Mouse (Mus musculus): ENCODE data around the gene Carmil3.

Gene Carmil3

DNA sequence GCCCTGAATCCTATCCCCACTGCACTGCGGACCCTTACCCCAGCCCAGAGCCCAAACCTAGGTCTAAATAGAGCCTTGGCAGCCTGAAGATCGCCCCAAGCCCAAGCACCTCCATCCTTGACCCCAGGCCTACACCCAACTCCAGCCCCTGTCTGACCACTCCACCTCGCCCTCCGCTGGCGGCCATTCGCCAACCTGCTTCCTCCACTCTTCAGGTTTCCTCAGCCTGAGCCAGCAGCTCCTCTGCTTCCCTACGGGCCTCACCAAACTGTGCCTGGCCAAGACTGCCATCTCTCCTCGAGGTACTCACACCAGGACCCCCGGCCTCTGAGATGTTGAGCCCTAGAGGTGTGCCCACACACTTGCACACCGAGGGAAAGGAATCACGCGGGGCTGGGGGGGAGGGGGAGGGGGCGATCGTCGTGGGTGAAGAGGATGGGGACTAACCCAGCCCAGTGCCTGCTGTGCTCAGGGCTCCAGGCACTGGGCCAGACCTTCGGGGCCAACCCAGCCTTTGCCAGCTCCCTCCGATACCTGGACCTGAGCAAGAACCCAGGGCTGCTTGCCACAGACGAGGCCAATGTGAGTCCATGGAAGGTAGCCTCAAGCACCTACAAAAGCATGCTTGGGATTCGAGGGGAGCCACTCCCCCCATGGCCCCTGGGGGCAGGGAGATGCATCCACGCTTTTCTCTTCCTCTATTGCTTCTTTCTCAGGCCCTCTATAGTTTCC is 5.2 kb downstream of the Carmil3 start:
- no peak for DNase-seq (ENCODE audit: low read depth, low spot score)

DNA sequence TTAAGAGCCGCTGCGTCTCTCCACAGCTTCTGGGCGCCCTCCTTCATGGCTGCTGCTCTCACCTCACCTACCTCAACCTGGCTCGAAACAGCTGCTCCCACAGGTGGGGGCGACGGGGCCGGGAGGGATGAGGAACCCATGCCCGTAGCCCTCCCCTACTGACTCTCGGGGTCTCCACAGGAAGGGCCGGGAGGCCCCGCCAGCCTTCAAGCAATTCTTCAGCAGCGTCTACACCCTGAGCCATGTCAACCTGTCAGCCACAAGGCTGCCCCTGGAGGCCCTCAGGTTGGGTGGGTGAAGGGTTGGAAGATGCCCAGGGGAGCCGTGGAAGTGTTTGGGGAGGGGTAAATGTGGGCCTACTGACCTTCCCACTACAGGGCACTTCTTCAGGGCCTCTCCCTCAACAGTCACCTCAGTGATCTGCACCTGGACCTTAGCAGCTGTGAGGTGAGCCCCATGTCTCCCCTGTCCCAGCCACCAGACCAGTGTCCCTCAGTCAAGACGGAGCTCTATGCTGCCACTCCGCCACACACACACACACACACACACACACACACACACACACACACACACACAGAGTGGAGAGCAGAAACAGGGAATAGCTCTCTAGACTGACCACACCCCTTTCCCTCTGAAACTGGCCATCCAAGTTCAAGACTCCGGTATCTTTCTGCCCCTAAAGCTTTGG is 6.5 kb downstream of the Carmil3 start:
- DNase-seq (ENCODE audit: low read depth, low spot score): no peak

DNA sequence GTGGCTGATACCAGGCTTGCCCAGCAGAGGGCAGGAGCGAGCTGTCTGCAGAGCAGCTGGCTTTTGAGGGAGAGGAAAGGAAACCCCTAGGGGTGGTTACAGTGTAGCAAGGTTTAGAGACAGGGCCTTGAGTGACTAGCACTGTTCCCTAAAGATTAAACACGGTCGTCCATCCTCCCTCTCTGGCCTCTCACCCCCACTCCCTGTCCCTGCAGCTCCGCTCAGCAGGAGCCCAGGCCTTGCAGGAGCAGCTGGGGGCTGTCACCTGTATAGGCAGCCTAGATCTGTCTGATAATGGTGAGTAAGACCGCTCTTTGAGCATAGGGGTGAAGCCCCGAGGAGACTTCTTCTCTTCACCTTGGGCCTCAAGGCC is 7.0 kb downstream of the Carmil3 start:
- peak; percentile 91 for DNase-seq (ENCODE audit: low read depth, low spot score)

DNA sequence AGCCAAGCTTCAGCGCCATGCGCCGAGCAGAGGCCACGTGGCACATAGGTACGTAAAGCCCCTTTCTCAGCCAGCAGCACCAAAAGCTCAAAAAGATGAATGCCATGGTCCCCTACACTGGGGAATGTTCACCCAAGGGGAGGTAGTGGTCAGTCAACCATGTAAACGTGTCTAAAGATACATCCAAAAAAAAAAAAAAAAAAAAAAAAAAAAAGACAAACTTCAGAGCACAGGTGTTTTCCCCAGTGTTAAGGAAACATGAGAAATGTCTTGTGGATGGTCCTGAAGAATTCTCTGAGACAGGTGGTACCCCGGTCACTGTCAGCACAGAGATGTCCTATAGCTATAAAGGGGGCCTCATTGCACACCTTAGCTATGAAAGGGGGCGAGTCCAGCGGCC is 15.2 kb downstream of the Carmil3 start:
- DNase-seq (ENCODE audit: low read depth, low spot score): no peak

DNA sequence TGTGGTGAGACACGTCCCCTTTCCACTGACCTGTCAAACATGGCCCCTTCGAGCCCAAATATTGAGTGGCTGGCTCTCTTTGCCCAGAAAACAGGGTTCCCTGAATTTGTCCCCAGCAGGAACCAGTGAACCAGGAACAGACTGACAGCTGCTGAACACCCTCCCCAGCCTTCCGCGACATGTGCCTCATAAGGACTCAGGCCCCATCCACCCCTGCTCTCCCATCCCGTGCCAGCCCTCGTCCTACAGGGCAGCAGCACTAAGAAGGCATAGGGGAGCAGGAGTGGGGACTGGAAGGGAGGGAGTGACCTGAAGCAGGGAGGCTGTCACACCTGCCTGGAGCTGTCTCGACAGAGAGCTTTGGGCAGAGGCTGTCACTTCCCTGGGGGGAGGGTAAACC is 17.4 kb downstream of the Carmil3 start:
- no peak for DNase-seq (ENCODE audit: low read depth, low spot score)

DNA sequence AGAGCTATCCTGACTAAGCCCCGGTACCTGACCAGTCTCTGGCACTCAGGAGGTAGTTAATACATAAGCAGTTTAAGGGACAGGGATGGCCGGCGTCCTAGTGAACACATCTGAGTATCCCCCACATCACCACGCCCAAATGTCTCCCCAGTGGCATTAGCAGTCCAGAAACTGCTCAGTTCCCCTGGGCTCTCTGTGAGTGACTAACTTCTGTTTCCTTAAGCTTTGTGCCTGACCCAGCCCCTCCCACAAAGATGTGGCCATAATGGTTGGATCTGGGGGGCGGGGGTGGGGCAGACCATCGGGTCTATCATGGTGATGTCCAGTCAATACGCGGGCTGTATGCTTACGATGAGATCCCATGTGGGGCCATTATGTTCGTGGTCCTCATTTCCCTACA is 19.1 kb downstream of the Carmil3 start:
- no peak for DNase-seq (ENCODE audit: low read depth, low spot score)

DNA sequence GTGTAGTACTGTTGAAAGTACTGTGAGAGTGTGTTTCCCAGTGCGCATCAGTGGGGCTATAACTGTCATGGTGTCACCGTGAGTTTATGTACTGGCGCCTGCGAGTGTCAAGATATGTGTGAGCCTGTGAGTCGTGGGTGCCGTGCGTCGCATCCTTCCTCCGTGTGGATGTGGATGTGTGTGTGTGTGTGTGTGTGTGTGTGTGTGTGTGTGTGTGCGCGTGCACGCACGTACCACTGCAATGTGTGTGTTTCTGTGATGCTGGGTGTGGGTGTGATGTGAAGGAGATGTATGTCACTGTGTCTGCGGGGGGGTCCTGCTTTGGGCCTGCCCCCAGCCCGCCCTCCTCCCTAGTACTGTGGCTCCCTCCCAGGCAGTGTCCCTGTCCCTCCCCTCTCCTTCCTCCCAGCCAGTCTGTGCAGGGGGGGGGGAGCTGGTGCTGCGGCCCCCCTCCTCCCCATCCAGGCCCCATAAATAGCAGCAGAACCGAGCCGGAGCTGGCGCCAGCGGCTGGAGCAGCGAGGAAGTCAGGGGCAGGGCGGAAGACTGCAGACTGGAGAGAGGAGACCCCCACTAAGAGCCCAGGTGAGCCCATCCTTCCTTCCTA is 19.8 kb downstream of the Carmil3 start, which contains the start of gene Cpne6:
TSS of gene Cpne6 (plus strand) at position 321 of the 607 bp plus-strand sequence.
- DNase-seq (ENCODE audit: low read depth, low spot score): no peak

DNA sequence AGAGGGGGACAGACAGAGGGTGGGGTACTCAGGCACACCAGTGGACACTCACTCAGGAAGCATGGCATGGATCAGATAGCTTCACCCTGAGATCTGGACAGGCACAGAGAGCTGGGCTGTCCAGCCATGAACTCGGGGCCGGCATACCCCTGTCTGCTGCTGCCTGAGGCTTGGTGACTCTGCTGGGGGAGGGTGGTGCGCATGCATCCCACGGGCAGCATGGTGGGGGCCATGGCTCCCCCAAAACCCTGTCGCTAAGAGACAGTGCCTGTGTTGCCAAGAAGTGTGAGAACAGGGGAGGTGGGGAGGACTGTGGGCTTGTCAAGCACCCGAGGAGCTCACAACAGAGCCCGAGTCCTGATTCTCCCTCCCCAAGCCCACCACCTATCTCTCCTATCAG is 20.6 kb downstream of the Carmil3 start:
- no peak for DNase-seq (ENCODE audit: low read depth, low spot score)

DNA sequence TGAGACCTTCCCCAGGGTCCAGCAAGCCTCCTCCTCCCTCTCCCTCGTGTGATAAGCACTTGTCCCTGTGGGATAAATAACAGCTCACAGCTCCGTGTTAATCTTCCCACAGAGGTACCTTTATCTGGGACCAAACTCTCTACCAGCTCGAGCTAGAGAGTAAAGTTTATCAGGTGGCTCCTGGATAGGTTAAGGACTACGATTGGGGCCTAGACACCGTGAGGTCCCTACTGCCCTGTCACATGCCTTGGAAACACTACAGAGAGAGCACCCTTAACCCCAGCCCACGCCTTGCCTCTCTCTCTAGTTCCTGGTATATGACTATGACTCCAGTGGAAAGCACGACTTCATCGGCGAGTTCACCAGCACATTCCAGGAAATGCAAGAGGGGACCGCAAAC is 23.5 kb downstream of the Carmil3 start:
- no peak for DNase-seq (ENCODE audit: low read depth, low spot score)

DNA sequence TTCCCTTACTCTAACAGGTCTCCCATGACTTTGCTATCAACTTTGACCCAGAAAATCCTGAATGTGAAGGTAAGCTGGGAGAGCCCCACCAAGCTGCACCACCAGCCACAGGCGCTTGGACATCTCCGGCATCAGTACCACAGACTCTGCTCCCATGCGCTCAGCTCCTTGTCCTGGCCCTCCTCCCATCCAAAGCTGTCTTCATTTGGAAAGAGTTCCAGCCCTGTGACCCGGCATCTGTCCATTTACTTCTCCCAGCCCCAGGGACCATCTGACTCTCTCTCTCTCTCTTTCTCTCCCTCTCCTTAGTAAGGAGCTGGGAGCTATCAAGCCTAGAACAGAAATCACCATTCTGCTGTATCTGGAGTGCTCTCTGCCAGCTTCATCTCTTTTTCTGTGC is 25.4 kb downstream of the Carmil3 start:
- DNase-seq (ENCODE audit: low read depth, low spot score): no peak

DNA sequence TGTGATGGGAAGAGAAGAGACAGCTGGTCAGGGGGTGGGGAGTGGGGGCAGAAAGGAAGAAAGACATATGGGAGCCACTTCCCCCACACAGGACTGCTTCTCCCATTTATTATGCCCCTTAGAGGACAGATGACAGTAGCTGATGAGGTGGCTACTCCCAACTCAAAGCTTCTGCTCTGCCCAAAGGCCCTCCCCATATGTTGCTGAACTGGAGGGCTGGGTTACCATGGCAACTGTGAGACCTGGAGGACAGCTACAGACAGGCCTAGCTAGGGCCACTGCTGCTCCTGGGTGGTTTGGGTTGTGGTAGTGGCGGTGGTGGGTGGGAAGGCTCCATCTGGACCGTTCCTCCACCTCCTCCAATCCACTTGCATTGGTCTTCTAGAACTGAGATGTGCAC is 28.4 kb downstream of the Carmil3 start:
- no peak for DNase-seq (ENCODE audit: low read depth, low spot score)

DNA sequence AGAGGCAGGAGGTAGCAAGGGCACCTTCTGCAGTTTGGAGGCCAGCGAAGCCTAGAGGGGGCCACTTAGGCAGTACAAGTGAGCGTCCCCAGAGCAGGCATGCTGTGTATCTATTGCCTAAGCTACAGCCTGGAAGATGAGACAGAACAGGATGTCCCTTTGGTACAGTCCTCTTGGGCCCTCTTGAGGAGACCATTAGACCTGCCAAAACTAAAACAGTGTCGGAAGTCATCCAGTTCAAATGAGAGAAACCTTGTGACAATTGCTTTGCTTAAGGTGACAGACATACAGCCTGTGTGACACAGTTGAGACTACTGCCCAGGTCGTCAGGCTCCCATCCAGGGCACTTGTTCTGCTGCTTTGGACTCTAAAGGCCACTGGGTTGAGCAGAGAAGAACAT is 29.2 kb downstream of the Carmil3 start:
- DNase-seq (ENCODE audit: low read depth, low spot score): no peak

DNA sequence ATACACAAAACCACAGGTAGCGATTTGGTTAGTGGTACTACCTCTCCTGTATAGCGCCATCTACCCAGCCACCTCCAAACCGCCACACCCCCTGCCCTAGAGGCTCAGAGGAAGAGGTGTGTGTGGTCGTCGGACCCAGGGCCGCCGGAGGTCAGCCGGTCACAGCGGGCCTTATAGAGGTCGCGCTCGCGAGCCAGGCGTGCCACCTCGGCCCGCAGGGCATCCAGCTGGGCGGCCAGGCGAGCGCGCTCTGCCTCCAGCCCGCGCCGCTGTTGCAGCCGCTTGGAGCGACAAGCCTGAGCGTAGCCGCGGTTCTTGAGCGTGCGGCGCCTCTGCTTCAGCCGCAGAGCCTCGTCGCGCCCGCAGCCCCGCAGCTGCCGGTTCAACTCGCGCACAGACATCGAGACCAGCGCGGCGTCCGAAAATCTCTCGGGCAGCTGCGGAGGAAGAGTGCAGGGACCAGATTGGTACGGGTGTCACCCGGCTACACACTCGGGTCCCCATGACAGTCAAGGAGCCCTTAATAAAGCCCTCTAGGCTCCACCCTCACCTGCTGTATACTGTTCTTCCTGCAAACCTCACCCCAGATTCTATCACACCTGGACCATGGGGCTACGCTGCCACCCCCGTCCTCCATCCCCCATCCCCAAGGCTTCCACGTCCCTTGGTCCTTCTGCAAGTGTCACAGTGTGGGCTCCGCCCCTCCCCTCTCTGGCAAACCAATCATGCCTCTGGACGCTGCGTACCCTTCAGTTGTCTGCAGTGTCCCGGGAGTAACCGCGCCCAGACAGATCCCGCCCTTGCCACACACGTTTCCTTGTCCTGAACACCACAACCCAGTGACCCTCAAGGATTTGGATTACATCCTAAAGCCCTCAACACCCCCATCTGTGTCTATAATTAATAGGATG is 30.3 kb downstream of the Carmil3 start:
- peak; percentile 40 for DNase-seq (ENCODE audit: low read depth, low spot score)

DNA sequence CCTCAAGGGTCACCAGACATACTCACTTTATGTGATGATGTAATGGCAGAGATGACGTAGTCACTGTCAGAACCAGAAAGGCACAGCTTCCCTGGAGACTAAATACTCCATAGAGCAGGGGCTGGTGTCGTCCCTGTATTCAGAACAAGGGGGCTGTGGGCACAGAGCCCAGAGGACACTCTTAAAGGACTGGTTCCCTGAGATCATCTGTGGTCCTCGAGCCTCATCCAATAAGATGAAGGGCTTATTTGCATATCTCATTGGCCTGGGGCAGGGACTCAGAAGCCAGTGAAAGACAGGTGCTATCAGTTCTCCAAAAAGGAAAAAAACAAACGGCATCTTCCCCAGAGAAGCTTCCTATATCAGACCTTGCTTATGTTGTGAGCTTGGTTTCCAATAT is 33.6 kb downstream of the Carmil3 start:
- DNase-seq (ENCODE audit: low read depth, low spot score): no peak

DNA sequence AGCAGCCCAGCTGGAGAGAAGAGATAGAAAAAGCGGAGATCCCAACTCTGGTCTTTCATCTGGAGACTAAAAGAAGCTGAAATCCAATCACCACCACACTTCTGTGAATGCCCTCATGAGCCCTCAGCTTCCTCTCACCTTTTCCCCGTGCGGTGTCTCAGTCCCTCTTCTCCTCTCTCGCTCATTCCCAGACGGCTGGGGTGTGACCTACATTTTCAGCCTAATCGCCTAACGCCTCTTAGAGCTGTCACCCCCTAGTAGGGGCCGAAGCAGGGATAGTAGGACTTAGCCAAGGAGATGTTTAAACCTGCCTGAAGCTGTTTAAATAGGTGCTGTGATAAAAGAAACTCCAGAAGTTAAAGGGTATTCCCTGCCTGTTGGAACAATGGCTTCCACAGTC is 34.3 kb downstream of the Carmil3 start, which contains the start of gene Nrl:
TSS of gene Nrl (minus strand) at position 197 of the 400 bp plus-strand sequence.
- no peak for DNase-seq (ENCODE audit: low read depth, low spot score)

DNA sequence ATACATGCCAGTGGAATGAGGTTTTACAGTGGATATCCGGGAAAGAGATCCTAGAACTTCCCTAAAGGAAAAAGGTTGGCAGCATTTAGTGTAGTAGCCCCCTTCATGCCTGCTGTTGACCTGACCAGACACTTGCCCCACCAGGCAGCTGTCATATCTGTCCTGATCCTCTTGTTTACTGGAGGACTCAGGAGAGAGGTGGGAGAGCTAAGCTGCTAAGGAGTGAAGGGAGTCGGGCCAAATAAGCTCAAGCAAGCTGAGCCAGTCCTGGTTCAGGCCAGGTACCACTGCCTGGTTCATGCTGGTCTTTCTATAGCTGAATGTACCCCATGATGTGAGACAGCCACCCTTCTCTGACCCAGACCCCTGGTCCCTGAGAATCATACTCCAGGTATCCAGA is 36.2 kb downstream of the Carmil3 start:
- no peak for DNase-seq (ENCODE audit: low read depth, low spot score)

DNA sequence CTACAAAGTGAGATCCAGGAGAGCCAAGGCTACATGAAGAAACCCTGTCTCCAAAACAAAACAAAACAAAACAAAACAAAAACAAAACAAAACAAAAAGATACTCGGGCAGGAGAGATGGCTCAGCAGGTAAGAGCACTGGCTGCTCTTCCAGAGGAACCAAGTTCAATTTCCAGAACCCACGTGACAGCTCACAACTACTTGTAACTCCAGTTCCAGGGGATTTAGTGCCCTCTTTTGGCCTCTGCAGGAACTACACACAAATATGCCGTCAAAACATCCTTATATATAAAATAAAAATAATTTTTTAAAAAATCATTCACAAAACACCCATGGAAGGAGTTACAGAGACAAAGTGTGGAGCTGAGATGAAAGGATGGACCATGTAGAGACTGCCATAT is 37.5 kb downstream of the Carmil3 start:
- DNase-seq (ENCODE audit: low read depth, low spot score): peak; percentile 75

DNA sequence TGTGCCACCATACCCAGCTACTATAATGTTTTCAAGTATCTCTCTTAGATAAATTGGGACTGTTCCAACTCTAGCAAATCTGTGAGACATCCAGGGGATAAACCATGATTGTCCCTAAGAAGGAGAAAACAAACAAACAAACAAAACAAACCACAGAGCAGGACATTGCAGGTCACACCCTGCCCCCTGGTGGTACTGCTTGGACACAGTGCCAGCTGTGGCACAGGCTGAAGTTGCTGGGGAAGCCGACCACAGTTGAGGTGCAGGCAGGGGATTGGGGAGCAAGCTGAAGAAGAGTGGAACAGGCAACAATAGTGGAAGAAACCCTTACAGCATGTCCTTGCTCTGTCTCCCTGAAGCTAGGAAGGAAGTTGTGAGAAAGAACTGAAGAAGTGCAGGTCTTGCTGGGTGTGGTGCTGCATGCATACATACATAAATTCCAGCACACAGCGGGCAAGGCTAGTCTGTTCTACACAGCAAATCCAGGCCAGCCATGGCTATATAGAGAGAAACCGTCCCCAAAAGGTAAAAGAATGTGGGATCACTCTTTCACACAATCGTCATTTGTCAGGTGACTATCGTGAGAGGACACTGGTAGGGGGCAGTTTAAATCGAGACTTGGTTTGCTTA is 45.8 kb downstream of the Carmil3 start:
- peak; percentile 67 for DNase-seq (ENCODE audit: low read depth, low spot score)

DNA sequence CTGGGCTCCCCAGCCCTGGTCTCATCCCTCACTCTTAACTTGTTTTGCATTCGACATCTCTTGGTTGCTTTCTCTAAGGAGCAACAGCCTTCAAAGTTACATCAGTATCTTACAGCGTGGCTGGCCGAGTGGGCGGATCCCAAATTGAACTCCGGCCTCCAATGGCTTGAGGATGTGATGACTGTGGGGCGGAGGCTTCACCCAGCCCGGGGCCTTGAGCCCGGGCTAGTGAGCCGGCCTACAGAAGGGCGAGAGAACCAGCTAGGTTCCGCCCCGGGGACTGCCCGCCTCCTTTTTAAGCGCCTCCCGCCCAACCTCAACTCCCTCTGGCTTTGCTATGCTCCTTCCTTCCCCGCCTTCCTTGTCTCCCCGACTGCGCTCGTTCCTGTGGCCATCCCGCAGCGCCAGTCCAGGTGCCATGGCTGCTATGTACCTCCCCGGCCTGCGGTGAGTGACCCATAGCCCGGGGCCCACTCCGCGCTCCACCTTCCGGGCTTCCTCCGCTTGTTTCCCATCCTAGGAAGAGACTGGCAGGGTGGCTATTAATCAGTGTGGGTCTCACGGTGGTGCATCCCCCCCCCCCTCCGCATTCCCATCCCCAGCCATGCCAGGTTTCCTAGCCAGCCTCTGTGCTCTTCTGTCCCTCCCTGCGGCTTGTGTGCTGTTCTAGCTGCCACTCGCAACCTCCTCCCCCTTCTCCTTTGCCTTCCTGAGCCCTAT is 49.8 kb downstream of the Carmil3 start, which contains the start of gene Pck2:
TSS of gene Pck2 (plus strand) at position 200 of the 720 bp plus-strand sequence.
- DNase-seq (ENCODE audit: low read depth, low spot score): peak; percentile 74

DNA sequence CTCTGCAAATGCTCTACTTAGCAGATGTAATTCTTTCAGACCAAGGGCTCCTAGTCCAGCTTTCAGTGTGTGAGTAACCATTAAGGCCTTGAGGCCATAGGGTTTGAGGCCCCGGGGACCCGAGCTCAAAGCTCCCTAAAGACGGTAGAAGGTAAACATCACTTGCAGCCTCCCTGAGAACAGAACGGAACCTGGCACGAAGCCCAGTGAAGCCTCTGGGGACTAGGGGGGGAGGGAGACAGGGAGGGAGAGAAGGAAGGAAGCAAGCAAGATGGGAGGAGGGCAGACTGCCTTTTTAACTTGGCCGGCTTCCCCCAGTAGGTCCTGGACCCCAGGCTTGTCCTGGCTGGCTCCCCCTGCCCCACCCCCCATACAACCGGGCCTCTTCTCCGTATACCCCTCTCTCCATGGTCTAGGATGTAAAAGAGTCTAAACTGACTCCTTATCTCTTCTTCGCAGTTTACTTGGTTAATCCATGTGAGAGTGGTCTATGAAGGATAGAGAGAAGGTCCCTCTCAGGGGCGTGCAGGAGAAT is 50.4 kb downstream of the Carmil3 start:
- DNase-seq (ENCODE audit: low read depth, low spot score): peak; percentile 69

All from CD4-positive, CD25-positive, alpha-beta regulatory T cell, adult 2 months (primary cell).